Mouse (Mus musculus) thymus, postnatal 25 days (tissue): ENCODE measurements around the gene Gamt.
"Not testable (repeated sequence)": the region's sequence is repeated elsewhere in the genome, so short reads cannot be mapped to it uniquely, and the experiment has no call there.

Experiments
- DNase-seq: peaks from one replicate; pipeline ENCODE4 v3.0.0; 2022

The Gamt gene

DNA sequence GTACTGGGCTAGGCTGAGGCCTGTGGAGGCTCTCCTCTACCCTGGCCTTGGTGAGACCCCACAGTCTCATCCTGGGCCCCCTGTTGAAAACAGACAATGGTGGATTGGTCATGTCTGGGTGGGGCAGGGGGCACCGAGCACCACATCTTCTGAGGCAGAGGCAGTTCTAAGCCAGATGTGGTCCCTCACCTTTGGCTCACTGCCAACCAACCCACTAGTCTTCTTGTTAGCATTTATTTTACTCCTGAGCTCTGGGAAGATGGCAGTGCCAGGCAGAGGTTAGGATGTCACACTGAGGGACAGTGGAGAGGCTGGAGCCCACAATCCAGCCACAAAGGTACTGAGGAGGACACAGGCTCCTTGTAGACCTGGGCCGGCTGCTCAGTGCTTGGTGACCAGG lies 2.9 kb downstream of the Gamt start:
- DNase-seq = no peak

DNA sequence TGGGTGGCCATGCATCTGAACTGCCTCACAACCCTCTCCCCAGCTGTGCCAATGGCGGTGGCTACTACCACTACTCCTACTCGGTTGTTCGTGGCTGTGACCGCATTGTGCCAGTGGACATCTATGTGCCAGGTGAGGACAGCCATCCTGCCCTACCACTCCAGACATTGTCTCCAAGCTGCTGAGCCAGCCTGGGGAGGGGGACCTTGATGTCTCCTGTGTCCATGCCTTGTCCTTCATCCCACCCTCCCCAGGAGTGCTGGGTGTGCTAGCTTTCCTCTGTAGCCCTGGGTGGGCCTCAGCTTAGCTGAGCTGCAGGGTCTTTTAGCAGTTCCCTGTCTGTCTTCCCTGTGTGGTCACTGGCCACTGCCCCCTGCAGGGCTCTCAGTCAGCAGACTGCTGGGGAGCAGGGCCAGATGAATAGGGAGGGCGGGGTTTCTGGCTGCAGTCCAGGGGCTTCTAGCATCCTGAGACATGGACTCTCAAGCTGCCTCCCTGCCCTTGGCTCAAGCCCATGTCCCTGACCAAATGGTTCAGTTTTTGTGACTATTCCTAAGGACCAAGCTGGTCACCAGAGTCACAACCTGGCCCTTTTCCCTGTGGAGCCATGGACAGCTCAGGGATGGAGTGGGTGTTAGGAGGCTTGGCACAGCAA lies 4.8 kb downstream of the Gamt start:
- no peak for DNase-seq

DNA sequence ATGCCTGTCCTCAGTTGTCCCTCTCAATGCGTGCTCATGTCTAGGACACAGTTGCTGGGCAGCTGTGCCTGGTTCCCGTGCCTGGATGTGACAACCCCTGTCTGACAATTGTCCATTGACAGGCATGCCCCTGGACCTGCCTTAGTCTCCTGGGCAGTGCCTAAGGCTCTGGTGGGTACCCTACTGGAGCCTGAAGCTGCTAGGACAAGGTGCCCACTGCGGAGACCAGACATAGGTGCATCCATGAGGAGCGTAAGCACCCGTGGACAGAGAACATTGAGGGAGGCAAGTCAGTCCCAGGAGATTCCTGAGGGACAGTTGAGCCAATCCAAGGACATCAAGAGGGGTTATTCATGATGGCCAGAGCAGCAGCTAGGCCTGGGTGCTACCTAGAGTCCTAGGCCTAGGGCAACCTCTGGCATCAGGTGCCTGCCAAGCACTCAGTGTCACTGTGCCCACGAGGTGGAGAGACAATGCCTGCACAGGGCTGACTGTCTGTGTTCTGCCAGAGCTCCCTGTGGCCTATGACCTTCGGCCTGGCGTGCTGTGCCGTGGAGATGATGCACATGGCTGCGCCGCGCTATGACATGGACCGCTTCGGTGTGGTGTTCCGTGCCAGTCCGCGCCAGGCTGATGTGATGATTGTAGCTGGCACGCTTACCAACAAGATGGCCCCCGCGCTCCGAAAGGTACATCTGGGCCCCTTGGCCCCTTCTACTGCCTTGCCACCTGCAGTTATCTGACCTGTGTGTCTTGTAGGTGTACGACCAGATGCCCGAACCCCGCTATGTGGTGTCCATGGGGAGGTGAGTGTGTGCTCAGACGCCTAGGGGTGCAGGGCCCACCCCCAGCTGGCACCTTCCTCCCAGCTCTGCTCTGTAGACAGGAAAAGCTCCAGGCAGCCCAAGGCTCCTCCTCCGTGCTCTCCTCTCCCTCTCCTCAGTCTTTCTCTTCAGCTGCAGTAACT lies 6.2 kb downstream of the Gamt start:
- DNase-seq = no peak

DNA sequence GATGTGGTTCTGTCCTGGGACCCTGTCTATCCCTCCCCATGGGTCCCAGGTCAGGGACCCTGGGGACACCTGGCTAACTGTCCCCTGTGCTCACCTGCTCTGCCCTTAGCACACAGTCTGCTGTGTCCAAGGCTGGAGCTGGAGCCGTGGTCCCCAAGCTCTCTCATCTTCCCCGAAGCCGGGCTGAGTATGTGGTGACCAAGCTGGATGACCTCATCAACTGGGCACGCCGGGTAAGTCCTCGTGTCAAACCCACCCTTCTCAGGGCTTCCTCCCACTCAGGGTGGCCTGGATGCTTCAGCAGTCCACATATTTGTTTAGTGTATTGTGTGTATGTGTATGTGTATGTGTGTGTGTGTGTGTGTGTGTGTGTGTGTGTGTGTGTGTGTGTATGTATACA lies 7.3 kb downstream of the Gamt start:
- DNase-seq = no peak

DNA sequence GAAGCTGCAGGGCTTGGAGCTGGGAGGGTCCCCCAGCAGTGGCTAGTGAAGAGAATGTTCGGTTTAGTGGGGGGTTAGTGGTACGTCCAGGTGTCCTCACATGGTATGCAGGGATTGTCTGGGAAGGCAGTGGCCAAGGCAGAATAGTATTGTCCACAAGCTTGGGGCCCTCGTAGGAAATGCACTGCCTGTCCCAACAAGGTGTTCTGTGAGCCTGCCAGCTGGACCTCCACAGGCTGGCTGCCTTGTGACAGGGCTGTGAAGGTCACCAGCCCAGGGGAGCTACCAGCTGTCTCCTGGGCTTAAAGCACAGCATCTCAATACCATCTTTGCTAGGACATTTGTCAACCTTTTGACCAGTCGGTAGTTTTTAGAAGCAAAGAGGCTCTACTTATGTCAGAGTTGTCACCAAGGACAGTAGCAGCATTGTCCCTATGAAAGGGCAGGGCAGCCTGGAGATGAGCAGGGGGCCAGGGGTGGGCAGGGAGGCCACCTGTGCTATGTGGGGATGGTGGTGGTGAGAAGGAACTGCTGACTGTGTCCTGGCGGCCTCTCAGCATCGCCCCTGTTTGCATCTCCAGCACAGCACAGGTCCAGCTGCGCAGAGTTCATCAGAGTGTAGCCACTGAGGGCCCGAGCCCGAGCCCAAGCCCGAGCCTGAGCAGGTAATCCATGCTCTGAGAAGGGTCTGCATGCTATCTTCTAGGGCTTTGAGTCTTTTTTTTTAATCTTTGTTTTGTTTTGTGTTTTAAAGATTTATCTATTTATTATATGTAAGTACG lies 8.1 kb downstream of the Gamt start:
- no peak for DNase-seq

DNA sequence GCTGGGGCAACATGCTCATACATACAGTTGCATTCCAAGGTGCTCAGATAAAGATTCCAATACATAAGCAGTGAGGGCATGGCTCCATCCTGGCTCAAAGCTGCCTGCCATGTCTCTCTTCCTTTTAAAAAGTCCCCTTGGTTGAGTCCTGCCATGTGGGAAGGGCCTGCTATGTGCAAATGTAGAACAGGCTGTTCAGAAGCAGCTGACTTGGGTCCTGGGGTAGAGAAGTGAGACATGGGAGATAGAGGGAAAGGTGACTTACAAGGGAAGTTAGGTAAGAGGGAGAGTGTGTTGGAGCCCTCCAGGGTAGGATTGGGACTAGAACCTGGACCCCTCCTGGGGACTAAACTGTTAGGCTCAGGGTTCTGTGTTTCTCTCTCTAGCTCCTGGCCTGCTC lies 8.8 kb downstream of the Gamt start:
- no peak for DNase-seq

DNA sequence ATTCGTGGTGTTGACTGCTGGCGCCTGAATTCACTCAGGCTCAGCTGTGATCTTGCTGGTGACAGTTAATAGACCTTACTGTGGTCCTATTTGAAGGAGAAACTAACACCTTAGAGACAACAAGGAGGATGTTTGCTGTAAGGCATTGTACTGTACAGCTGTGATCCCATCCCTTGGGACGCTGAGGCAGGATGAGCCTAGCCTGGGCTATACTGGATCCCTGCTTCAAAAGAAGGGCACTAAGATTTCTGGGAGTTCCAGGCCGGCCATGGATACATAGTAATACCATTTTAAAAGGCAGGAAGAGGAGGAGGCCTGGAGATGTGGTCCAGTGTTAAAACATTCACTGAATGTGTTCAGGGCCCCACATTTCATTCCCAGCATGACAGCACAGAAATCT lies 10.2 kb downstream of the Gamt start:
- no peak for DNase-seq

DNA sequence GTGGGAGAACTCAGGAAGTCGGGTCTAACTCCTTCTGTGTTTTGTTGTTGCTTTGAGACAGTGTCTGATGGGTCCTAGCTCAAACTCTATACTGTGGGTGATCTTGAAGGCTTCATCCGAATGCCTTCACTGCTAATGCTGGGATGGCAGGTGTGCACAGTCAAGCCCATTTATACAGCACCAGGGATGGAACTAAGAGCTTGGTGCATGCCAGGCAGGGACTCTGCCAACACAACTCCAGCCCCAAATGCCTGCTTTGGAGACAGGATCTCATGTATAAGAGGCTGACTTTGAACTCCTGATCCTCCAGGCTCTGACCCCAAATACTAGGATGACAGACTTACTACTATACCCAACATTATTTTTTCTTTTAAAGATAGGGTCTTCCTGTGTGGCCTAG lies 10.8 kb downstream of the Gamt start:
- DNase-seq = no peak

DNA sequence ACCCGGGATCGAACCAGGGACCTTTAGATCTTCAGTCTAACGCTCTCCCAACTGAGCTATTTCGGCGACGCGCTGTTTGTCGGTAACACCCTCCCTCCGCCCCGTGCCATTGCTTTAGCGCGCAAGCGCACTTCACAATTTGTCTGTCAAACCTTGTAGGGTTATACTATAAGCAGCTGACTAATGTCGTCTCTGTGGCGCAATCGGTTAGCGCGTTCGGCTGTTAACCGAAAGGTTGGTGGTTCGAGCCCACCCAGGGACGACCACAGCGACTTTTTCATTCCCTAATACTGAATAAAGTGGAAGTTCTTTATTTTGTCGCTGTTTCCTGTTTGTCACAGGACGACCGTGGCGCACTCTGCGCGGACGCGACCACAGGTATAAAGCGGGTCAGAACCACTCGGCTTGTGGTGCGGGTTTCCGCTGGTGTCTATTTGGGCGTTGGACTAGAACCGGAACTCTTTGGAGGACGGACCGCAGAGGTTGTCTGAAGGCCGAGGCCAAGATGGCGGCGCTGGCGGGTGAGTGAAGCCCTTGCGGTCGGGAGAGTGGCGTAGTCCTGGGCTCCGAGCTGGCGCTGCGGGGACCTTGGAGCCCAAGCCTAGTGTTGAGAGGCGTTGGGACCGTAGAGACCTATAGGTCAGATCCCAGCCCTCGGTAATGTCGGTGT lies 11.7 kb downstream of the Gamt start, which contains the start of gene Ndufs7:
Gene Ndufs7 (plus strand): TSS at position 151 of the 670 bp plus-strand sequence.
- peak; percentile 97 for DNase-seq

DNA sequence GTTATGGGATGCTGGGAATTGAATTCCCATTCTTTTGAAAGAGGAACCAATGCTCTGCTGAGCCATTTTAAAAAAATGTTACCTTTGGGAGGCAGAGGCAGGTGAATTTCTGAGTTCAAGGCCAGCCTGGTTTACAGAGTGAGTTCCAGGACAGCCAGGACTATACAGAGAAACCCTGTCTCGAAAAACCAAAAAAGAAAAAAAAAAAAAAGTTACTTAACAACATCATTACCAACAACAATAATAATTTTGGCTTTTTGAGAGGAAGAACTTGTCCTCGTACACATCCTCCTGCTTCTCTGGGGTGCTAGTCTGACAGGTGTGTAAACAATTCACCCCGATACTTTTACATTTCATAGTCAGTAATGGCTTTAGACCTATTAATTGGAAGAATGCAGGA lies 12.4 kb downstream of the Gamt start:
- DNase-seq = not testable (repeated sequence)

DNA sequence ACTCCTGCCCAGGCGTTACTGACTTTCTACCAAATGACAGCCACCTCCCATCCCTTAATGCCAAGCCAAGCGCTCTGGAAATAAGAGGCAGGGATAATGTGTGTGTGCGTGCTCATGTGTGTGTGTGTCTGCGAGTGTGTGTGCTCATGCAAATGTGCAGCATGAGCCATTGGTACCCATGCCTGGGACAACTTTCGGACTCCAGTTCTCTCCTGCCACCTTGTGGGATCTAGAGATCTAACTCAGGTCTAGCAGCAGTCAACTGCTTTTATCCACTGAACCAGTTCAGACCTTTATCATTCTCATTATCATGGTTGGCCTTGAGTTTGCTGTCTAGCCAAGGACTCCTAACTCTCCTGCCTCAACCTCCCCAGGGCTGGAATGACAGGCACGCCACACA lies 13.0 kb downstream of the Gamt start:
- no peak for DNase-seq

DNA sequence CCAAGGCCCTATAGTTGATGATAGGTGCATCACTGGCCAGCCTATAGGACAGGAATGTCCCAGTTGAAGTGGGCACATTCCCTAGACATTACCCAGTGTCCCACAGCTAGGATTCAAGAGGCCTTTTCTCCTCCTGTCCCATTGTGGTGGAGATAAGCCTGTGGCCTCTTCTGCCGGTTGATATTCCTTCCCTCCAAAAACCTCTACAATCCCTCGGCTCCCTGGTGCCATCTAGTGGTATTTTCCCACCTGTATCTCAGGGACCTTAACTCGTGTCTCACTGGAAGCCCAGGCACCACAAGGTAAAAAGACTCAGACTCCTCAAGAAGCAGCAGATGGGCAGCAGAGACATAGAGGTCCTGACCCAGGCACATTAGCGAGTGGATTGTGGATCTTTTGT lies 15.2 kb downstream of the Gamt start:
- DNase-seq = peak; percentile 80

DNA sequence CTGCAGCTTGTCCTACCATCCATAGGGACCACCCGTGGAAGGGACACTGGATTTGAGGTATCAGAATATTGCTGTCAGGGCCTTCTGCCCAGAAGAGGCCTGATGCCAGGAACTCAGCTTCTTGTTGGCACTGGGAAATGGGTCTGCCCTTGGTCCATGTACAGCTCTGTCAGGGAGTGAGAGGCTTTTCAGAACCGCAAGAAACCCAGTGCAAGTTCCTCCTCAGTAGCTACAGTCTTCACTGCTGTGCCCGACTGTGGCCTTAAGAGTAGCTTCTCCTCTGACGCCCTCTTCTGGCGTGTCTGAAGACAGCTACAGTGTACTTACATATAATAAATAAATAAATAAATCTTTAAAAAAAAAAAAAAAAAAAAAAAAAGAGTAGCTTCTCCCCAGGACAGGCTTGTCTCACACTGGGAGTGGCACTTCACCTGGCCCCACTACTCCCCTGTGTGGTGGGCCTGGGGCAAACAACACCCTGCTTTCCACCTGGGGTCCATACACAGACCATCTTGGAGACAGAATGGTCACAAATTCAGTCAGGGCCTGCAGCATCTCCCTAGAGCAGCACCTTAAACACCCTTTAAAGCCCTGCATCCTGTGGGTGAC lies 15.9 kb downstream of the Gamt start:
- DNase-seq = peak; percentile 35

DNA sequence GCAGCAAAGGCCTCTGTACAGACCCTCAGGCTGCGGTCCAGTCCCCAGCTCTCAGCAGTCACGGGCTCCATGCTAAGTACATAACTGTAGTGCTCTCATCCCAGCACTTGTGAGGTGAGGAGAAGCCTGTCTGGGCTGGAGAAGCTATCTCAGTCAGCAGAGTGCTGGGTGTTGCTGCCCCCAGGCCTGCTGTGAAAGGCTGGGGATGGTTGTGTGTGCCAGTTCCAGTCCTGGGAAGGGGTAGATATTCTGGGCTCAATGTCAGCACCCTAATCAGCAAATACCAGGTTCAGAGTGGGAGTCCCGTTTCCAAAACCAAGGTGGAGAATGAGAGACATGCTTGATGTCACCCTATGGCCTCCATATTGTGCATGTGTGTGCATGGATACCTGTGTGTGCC lies 18.2 kb downstream of the Gamt start:
- no peak for DNase-seq

DNA sequence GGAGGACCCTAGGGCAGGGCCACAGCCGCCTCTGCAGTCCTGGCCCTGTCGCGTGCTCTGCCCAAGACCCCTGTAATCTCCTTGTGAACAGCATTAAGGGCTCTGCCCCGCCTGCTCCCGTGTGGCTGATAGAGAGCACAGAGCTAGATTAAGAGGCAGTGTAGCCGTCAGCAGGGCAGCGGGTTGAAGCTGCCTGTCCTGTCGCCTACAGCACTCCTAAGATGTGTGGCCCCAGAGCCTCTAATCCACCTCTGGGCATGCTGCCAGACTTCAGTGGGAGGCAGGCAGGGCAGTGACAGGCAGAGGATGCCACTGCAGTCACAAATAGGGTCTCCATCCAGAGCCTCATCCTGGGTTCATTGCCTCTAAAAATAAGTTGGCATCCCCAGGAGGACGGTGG lies 18.7 kb downstream of the Gamt start:
- no peak for DNase-seq

DNA sequence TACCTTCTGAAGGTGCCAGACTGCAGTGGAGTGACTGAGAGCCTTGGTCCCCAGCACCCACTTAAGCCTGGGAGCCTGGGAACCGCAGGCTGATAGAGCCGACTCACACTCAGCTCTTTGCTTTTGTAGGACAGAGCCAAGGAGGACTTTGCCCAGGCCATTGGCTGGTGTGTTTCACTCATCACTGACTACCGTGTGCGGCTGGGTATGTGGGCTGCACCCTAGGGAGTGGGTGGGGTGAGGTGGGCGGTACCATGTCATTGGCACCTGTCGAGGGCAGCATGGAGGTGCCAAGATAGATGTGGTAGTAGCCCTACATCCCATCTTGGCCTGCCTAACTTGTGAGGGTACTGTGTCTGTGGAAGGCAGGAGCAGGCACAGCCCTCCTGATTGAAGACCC lies 21.0 kb downstream of the Gamt start:
- DNase-seq = no peak

DNA sequence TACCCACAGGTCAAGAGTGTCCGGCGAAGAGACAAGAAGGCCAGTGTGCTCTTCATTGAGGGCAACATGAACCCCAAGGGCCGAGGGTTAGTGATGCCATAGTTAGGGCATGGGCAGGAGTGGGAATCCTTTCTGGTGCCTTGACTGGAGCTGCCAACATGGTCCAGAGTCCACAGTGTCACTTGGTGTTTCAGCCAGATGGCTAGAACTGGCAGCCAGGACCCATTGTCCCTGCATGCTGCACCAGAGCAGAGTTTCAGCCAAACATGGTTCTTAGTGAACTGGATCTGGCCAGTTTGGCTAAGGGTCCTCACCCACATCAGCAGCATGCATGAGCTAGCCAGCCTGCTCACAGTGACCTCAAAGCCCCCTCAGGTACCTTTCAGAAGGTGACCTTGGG lies 22.5 kb downstream of the Gamt start:
- no peak for DNase-seq

DNA sequence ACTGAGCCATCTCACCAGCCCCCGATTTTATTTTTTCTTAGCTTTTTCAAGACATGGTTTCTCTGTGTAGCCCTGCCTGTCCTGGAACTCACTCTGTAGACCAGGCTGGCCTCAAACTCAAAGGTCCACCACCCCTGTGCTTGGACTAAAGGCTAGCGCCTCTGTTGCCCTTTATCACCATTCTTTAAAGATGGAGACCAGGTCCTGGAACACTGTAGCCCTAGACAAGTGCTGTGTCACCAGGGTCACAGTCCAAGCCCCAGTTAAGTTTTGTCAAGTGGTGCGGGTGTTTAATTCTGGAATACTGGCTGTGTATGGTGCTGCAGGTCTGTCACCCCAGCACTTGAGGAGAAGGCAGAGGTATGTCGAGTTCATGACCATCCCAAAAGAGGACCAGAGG lies 23.8 kb downstream of the Gamt start:
- DNase-seq = no peak

DNA sequence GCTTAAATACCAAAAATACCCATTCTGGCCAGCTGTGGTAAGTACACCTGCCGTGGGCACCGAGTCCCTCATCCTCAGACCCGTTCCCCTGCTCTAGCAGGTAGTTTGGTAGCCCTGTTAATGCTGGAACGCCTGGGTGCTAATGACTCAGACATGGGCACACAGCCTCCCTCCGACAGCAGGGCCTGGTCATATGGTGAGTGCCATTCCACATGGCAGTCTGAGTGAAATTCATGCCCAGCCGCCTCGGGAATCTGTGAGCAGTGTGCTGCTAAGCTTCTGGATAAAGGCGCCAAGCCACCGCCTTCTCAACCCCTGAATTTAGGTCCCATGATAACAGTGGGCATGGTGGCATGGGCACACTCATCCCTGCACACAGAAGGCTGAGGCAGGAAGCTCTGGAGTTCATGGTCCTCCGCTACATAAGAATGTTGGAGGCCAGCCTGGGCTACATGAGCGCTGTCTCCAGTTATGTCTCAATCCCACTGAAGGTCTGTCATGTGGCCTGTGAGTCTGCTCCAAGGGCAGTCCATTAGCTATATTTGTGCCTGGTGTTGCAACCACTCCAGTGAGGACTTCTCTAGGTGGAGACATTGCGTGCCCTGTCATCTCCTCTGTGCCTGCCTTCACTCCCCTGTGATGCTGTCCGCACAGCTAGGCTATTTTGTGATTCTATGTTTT lies 24.5 kb downstream of the Gamt start:
- no peak for DNase-seq

DNA sequence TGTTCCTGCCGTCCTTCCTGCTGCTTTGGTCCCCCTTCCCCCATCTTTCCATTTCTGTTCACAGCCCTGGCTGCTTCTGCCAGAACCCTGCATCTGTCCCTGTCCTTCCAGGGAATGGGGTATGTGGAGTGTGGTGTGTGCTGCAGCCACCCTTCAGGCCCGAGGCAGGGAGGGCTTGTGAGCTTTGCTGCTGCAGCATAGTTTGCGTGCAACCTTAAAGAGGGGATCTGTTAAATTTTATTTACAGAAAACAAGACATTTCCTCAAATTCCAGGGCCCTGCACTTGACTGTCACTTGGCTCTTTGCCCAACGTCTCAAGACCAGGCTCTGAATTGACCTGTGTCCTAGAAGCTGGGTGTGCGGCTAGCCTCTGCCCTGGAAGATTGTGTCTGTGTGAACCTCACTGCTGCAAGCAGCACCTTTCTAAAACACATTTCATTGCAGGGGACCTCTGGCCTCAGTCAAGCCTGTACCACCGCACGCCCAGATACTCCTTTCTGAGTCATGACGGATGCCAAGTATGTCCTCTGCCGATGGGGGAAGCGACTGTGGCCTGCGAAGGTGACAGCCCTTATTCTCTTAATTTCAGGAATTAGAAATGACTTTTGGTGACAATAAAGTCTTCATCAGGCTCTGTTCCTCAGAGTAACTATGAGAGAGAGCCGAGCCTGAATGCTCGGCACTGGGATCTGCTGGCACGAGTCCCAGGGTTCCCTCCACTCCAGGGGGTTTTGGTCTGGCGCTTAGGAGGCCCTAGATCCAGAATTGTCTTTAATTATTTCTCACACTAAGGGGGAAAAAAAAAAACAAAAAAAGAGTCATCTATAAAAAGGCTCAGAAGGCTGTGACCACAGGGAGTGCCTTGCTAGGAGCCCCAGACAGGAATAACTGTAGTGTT lies 32.7 kb downstream of the Gamt start:
- DNase-seq = no peak

DNA sequence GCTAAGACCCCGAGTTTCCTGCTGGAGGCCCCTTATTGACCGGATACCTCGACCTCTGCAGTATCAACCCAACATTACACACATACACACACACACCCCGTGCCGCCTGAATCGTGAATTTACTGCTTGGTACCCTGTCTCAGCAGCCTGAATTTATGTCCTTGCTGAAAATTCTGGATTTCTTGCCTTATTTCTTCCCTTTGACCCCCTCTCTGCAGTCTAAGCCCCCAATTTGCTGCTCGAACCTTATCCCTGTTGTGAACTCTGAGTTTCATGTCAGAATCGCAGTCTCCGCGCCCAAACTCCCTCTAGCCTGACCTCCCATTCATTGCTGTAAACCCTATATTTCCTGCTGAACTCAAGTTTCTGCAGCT lies 33.7 kb downstream of the Gamt start:
- no peak for DNase-seq
